Mouse (Mus musculus): ENCODE measurements around the gene Htr1d. TPM values are rescaled to one million over a fixed set of nuclear protein-coding genes. Genes with fewer than 3 reads are reported as not detected.

Gene Htr1d
- polyA plus RNA-seq, 1 experiment from 2014 or later = 0.75 TPM

DNA sequence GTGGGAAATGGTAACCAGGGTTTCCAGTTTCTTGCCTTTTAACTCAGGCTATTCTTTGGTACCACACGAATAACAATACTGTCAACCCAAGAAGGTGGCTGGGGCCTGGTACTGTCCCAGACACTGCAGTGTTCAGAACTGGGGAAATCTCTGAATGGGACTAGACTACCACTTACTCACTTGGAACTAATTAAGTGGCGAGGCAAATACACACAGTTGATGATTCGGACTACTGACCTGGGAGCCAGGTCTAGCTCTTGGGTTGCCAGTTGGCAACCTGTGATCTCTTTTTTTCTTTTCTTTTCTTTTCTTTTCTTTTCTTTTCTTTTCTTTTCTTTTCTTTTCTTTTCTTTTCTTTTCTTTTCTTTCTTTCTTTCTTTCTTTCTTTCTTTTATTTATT is 29.0 kb downstream of the Htr1d start:
- H3K4me2 ChIP-seq (replicated peaks) = no peak overlapping the region
- WGBS = 73% methylated on average over 3 of the region's 3 CpGs
- H3K9ac ChIP-seq = no peak overlapping the region
- H3K9me3 ChIP-seq (replicated peaks) = no peaks in the 10 kb centered on the region
- ATAC-seq (ENCODE audit: insufficient number of reproducible peaks, low FRiP score, low TSS enrichment, low read depth) = no peak
- H3K4me3 ChIP-seq (replicated peaks) = no peak overlapping the region
- H3K4me1 ChIP-seq = peaks cover 6% of the 10 kb centered on the region; the same call in 1 of the 2 replicates
- no peak overlapping the region for H3K27ac ChIP-seq (replicated peaks)
- H3K27me3 ChIP-seq = no peaks in the 10 kb centered on the region
- H3K36me3 ChIP-seq = no peaks in the 10 kb centered on the region

DNA sequence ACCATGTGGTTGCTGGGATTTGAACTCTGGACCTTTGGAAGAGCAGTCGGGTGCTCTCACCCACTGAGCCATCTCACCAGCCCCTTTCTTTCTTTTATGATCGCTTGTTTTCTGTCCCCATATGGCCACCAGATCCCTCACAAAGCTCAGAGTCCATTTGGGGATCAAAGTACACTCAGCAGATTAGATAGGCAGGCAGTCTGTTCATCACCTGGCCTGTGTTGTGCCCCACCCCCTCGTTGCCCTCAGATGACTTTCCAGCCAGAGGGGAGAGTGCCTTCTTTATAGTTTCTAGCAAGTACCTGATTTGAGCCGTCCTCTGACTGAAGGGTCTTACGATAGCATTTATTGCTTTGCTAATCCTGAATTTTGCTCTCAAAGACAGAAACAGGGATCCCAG is 29.5 kb downstream of the Htr1d start:
- ATAC-seq (ENCODE audit: insufficient number of reproducible peaks, low FRiP score, low TSS enrichment, low read depth) = no peak
- Histone ChIP-seq H3K27ac (replicated peaks) (no peak overlapping the region), H3K4me1 (peaks cover 6% of the 10 kb centered on the region; the same call in 1 of the 2 replicates), H3K4me3 (replicated peaks) (no peak overlapping the region), H3K9me3 (replicated peaks) (no peaks in the 10 kb centered on the region), H3K36me3 (no peaks in the 10 kb centered on the region), H3K9ac (no peak overlapping the region), H3K4me2 (replicated peaks) (no peak overlapping the region), H3K27me3 (no peaks in the 10 kb centered on the region)
- 54% methylated on average over 5 of the region's 5 CpGs for WGBS

DNA sequence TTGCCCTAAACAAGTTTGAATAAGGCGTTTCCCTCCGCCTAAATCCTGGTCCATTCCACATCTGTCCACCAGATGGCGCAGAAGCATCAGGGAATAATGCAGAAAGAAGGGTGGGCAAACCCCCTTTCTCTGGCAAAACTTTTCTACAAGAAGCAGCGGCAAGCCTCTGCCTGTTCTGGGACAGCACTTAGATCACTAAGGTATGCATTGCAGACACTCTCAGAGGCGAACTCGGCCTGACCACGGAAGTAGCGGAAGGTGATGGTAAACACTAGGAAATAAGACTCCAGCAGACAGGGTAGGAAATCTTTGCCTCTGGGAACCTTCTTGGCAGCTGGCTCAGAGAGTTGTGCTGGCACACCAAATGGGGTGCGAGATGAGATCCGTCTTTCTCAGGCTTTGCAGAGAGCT is 31.5 kb downstream of the Htr1d start:
- H3K4me1 ChIP-seq = peaks cover 6% of the 10 kb centered on the region; the same call in 1 of the 2 replicates
- ATAC-seq (ENCODE audit: insufficient number of reproducible peaks, low FRiP score, low TSS enrichment, low read depth) = 0 out of 2 replicates have a peak, but pooled peaks have one; percentile 17
- H3K9me3 ChIP-seq (replicated peaks) = no peaks in the 10 kb centered on the region
- H3K4me3 ChIP-seq (replicated peaks) = peak overlapping the region; percentile 30
- no peak overlapping the region for H3K9ac ChIP-seq
- H3K36me3 ChIP-seq = no peaks in the 10 kb centered on the region
- 5% methylated on average over 10 of the region's 10 CpGs for WGBS
- H3K27ac ChIP-seq (replicated peaks) = peak overlapping the region; percentile 8; the same call in 1 of the 2 replicates
- no peaks in the 10 kb centered on the region for H3K27me3 ChIP-seq
- H3K4me2 ChIP-seq (replicated peaks) = peak overlapping the region; percentile 55

DNA sequence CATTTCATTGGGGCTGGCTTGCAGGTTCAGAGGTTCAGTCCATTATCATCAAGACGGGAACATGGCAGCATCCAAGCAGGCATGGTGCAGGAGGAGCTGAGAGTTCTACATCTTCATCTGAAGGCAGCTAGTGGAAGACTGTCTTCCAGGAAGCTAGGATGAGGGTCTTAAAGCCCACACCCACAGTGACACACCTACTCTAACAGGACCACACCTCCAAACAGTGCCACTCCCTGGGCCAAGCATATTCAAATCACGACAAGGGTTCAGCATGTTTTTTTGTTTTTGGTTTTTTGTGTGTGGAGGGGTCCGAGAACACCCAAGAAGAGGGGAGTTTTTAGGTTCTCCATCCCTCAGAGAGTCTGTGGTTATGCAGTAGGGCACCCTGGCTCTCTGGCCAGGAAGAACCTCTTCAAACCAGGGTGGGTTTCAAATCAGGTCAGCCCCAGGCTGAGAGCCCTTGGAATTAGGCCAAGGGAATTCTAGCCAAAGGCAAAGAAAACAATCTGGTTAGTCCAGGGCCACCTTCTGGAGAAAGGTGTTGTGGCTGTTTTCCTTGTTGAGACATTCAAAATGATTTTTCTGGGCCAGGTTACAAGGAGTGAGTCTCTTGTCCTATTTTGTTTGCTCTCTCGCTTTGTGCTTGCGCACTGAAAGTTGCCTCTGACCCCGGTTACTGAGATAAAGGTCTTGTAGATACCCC is 33.3 kb downstream of the Htr1d start:
- Histone ChIP-seq H3K9ac (no peak overlapping the region), H3K36me3 (no peaks in the 10 kb centered on the region), H3K27ac (replicated peaks) (no peak overlapping the region), H3K27me3 (0 out of 2 replicates have a peak, but pooled peaks cover 4% of the 10 kb centered on the region), H3K4me1 (peaks cover 7% of the 10 kb centered on the region; the same call in 1 of the 2 replicates), H3K4me3 (replicated peaks) (no peak overlapping the region), H3K4me2 (replicated peaks) (no peak overlapping the region), H3K9me3 (replicated peaks) (no peaks in the 10 kb centered on the region)
- ATAC-seq (ENCODE audit: insufficient number of reproducible peaks, low FRiP score, low TSS enrichment, low read depth) = no peak
- WGBS = 89% methylated on average over 6 of the region's 6 CpGs

DNA sequence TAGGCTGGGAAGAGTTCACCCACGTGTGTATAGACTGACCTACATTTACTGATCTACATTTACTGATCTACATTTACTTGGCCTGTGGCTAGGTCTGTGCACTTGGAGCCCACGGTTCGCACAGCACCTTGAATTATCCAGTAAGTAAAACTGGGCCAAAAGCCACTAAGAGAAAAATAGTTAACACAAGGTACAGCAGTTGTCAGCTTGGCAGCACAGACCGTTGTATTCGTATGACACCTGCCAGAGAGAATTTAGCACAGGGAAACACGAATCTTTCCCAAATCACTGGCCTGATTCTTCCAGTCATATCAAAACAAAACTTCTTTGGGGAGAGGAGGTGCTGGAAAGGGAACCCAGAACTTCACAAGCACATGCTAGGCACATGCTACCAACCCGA is 35.0 kb downstream of the Htr1d start:
- H3K36me3 ChIP-seq = no peaks in the 10 kb centered on the region
- peaks cover 7% of the 10 kb centered on the region for H3K27me3 ChIP-seq
- H3K9ac ChIP-seq = no peak overlapping the region
- H3K4me2 ChIP-seq (replicated peaks) = no peak overlapping the region
- ATAC-seq (ENCODE audit: insufficient number of reproducible peaks, low FRiP score, low TSS enrichment, low read depth) = no peak
- WGBS = 76% methylated on average over 7 of the region's 7 CpGs
- H3K4me1 ChIP-seq = peaks cover 16% of the 10 kb centered on the region
- H3K27ac ChIP-seq (replicated peaks) = no peak overlapping the region
- H3K4me3 ChIP-seq (replicated peaks) = no peak overlapping the region
- no peaks in the 10 kb centered on the region for H3K9me3 ChIP-seq (replicated peaks)

DNA sequence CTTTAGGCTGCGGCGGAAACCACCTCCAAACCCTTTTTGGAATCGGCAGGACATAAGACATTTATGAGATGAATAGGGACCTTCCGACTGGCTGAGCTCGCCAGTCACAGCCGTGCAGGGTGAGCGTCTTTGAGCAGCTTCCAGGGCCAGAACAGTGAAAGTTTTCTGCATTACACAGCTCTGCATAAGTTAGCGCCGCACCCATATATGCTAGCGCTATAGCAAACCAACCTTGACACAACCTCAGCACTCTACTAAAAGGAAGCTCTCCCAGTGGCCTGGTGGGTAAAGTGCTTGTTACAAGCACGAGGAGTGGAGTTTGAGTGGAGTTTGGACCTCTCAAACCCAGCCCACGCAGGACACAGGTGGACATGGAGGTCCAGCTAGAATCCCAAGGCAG is 35.9 kb downstream of the Htr1d start:
- H3K9me3 ChIP-seq (replicated peaks) = no peaks in the 10 kb centered on the region
- peaks cover 20% of the 10 kb centered on the region for H3K4me1 ChIP-seq
- H3K36me3 ChIP-seq = no peaks in the 10 kb centered on the region
- no peak overlapping the region for H3K9ac ChIP-seq
- no peak overlapping the region for H3K27ac ChIP-seq (replicated peaks)
- H3K4me3 ChIP-seq (replicated peaks) = no peak overlapping the region
- H3K4me2 ChIP-seq (replicated peaks) = no peak overlapping the region
- peaks cover 16% of the 10 kb centered on the region for H3K27me3 ChIP-seq
- 87% methylated on average over 12 of the region's 12 CpGs for WGBS
- no peak for ATAC-seq (ENCODE audit: insufficient number of reproducible peaks, low FRiP score, low TSS enrichment, low read depth)

DNA sequence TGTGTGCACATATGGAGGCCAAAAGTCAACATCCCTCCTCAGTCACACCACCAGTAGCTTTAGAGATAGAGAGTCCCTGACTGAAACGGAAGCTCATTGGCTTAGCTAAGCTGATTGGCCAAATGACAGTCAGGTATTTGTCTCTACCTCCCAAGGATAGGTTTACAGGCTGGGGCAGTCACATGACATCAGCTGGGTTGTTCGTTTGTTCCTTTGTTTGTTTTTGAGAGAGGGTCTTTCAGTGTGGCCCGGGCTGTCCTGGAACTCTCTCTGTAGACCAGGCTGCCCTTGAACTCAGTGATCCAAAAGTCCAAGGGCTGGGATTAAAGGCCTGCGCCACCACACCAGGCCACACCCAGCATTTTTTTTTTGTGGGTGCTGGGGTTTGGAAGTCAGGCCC is 37.9 kb downstream of the Htr1d start:
- no peak for ATAC-seq (ENCODE audit: insufficient number of reproducible peaks, low FRiP score, low TSS enrichment, low read depth)
- Histone ChIP-seq H3K4me3 (replicated peaks) (no peak overlapping the region), H3K4me2 (replicated peaks) (no peak overlapping the region), H3K9ac (no peak overlapping the region), H3K4me1 (peaks cover 22% of the 10 kb centered on the region), H3K27ac (replicated peaks) (no peak overlapping the region), H3K9me3 (replicated peaks) (no peaks in the 10 kb centered on the region), H3K27me3 (peaks cover 17% of the 10 kb centered on the region), H3K36me3 (no peaks in the 10 kb centered on the region)
- WGBS = 50% methylated on average over 4 of the region's 4 CpGs

DNA sequence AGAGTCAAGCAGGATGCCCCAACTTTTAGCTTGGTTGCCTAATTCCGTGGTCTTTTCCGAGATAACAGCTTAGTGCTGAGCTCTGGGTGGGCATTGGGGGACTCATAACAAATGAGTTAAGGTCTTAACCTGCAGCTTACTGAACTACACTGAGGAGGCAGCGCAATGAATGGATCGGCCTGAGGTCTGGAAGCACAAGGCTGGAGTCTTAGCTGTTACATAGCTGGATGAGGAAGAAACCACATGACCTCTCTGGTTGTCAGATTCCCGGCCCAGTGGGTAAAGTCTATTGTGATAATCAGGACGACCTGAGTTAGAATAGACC is 38.4 kb downstream of the Htr1d start:
- H3K27ac ChIP-seq (replicated peaks) = no peak overlapping the region
- peak overlapping the region; percentile 71 for H3K4me3 ChIP-seq (replicated peaks)
- no peak overlapping the region for H3K9ac ChIP-seq
- H3K27me3 ChIP-seq = peaks cover 17% of the 10 kb centered on the region
- peaks cover 25% of the 10 kb centered on the region for H3K4me1 ChIP-seq
- WGBS = 19% methylated on average over 6 of the region's 6 CpGs
- H3K4me2 ChIP-seq (replicated peaks) = peak overlapping the region; percentile 94
- no peaks in the 10 kb centered on the region for H3K9me3 ChIP-seq (replicated peaks)
- no peak for ATAC-seq (ENCODE audit: insufficient number of reproducible peaks, low FRiP score, low TSS enrichment, low read depth)
- no peaks in the 10 kb centered on the region for H3K36me3 ChIP-seq

DNA sequence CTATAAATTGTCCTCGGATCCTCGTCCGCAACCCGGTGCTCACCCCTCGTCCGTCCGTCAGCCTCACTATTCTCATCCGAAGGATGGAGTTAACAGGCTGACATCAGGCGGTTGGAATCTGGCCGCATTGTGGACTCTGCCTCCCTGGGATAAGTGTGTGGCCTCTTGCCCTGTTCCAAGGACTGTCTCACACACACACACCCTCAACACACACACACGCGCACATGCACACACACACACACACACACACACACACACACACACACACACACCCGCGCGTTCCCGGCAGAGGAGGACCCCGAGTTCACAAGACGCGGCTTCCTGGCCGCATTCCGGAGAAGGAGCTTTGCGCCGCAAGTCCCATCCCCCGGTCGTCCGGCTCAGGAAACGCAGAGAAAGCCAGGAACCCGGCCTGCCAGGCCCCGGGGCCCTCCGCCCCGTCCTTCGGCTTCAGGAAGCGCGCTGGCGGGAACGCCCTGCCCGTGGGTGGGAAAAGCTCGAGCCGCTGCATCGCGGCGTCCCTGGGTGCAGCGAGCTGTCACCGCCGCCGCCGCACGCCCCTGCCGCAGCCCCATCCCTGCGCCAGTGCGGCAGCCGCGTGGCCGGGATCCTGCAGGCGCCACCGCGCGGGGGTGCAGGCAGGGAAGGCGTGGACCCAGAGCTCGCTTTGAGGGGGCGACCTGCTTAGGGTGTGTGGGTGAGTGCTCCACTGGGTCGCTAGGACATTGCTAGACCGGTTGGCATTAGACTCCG is 38.9 kb downstream of the Htr1d start, which contains the start of gene 6030445D17Rik:
TSS of gene 6030445D17Rik (plus strand) at position 165 of the 753 bp plus-strand sequence.
- ATAC-seq (ENCODE audit: insufficient number of reproducible peaks, low FRiP score, low TSS enrichment, low read depth) = peak; percentile 78
- H3K9ac ChIP-seq = peak within 1 kb of the TSS; percentile 33
- H3K9me3 ChIP-seq (replicated peaks) = no peaks in the 10 kb centered on the region
- 3% methylated on average over 64 of the region's 64 CpGs for WGBS
- H3K36me3 ChIP-seq = no peaks in the 10 kb centered on the region
- peak within 1 kb of the TSS; percentile 75 for H3K27ac ChIP-seq (replicated peaks)
- peak within 1 kb of the TSS; percentile 94 for H3K4me2 ChIP-seq (replicated peaks)
- peaks cover 17% of the 10 kb centered on the region for H3K27me3 ChIP-seq
- peaks cover 25% of the 10 kb centered on the region for H3K4me1 ChIP-seq
- peak within 1 kb of the TSS; percentile 71 for H3K4me3 ChIP-seq (replicated peaks)

DNA sequence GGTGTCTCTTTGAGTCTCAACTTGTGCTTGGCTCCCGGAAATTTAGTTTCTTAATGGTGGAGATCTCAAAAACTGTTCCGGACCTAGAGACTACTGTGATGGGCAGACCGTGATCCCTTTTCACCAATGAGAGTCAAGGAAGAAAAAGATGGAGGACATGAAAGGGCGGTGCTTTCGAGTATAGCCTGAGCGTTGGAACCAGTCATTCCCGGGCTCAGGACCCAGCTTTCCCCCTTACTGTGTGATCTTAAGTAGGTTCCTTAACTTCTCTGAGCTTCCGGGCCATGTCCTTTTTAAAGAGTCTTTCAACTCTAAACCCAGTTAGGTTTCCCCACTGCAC is 39.5 kb downstream of the Htr1d start:
- Histone ChIP-seq H3K4me1 (peaks cover 25% of the 10 kb centered on the region), H3K9me3 (replicated peaks) (no peaks in the 10 kb centered on the region), H3K4me3 (replicated peaks) (peak overlapping the region; percentile 71), H3K36me3 (no peaks in the 10 kb centered on the region), H3K27ac (replicated peaks) (peak overlapping the region; percentile 75), H3K9ac (peak overlapping the region; percentile 33), H3K27me3 (peaks cover 17% of the 10 kb centered on the region), H3K4me2 (replicated peaks) (peak overlapping the region; percentile 94)
- ATAC-seq (ENCODE audit: insufficient number of reproducible peaks, low FRiP score, low TSS enrichment, low read depth) = peak; percentile 80; the same call in 1 of the 2 replicates
- 1% methylated on average over 8 of the region's 8 CpGs for WGBS

DNA sequence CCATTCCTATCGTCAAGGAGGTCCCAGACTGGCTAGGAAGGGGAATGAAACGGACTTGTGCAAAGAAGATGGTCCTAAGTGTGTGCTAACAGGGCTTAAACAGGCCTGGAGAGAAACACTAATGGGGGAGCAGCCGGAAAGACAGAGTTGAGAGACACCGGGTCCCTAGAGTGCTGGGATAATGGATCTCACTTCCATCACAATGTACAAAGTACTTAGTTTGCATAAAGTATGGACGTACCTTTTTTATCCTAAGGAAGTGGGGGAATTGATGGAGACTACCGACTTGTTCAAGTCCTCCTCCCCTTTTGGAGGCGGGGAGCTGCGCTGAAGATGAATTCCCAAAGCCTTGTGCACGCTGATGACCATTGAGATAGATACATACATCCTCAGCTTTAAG is 40.1 kb downstream of the Htr1d start:
- H3K36me3 ChIP-seq = no peaks in the 10 kb centered on the region
- H3K4me1 ChIP-seq = peaks cover 25% of the 10 kb centered on the region
- H3K9ac ChIP-seq = no peak overlapping the region
- H3K27ac ChIP-seq (replicated peaks) = no peak overlapping the region
- no peak for ATAC-seq (ENCODE audit: insufficient number of reproducible peaks, low FRiP score, low TSS enrichment, low read depth)
- H3K9me3 ChIP-seq (replicated peaks) = no peaks in the 10 kb centered on the region
- 28% methylated on average over 9 of the region's 9 CpGs for WGBS
- H3K27me3 ChIP-seq = peaks cover 17% of the 10 kb centered on the region
- H3K4me3 ChIP-seq (replicated peaks) = peak overlapping the region; percentile 71
- H3K4me2 ChIP-seq (replicated peaks) = peak overlapping the region; percentile 94

Data from embryonic facial prominence, embryonic 15.5 days (tissue).